Mouse (Mus musculus): ENCODE data around the gene 1110032F04Rik. TPM values are rescaled to one million over a fixed set of nuclear protein-coding genes. Genes with fewer than 3 reads are reported as not detected.
A peak's percentile ranks its signal among the peaks of the same experiment; 100 is the strongest.

The 1110032F04Rik gene
- 0.03 TPM in 1 of 2 replicates, not detected in the other for polyA plus RNA-seq (2012; ENCODE audit: insufficient read depth, low replicate concordance)

GRCm38 (mm10) chr3:68869211-68869690 is at the start of gene 1110032F04Rik:
Gene 1110032F04Rik (plus strand): TSS chr3:68869586.
- peaks cover 3% of the 10 kb centered on the region; the same call in 1 of the 2 replicates for H3K9me3 ChIP-seq
- peak within 1 kb of the TSS; percentile 92 for H3K4me3 ChIP-seq (replicated peaks)
- H3K4me1 ChIP-seq: peaks cover 19% of the 10 kb centered on the region
- H3K27me3 ChIP-seq (replicated peaks): peaks cover 71% of the 10 kb centered on the region
- no peaks in the 10 kb centered on the region for H3K36me3 ChIP-seq (replicated peaks; ENCODE audit: low read length)
- TF ChIP-seq GATA1 (IDR thresholded peaks at IDR 0.05; ENCODE audit: borderline replicate concordance, low read length): no peak

DNA sequence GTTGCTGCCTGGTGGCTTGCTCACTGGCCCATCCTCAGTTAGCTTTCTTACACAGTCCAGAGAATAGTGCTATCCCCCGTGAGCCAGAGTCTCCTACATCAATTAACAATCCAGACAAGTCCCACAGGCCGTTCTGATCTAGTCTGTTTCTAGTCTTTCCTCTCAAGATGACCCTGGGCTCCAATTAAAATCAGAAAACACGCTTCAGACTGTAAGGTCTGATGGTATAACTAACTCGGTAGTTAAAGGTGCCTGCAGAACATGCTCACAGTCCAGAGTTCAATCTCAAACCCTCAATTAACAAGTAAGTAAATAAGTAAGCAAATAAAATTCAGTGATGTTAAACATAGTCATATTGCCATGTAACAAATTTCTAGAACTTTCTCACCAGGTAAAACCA is 48.0 kb upstream of the 1110032F04Rik start:
- no peaks in the 10 kb centered on the region for H3K36me3 ChIP-seq (replicated peaks; ENCODE audit: low read length)
- H3K4me3 ChIP-seq (replicated peaks): no peak overlapping the region
- TF ChIP-seq GATA1 (IDR thresholded peaks at IDR 0.05; ENCODE audit: borderline replicate concordance, low read length) (no peak), FLI1 (IDR thresholded peaks at IDR 0.05; ENCODE audit: low read length) (no peak)
- peaks cover 21% of the 10 kb centered on the region for H3K4me1 ChIP-seq
- peaks cover 10% of the 10 kb centered on the region for H3K27me3 ChIP-seq (replicated peaks)
- H3K9me3 ChIP-seq: no peaks in the 10 kb centered on the region

GRCm38 (mm10) chr3:68821926-68822341 is 47.5 kb upstream of the 1110032F04Rik start:
- Histone ChIP-seq H3K36me3 (replicated peaks; ENCODE audit: low read length) (no peaks in the 10 kb centered on the region), H3K4me3 (replicated peaks) (no peak overlapping the region), H3K27me3 (replicated peaks) (peaks cover 12% of the 10 kb centered on the region), H3K4me1 (peaks cover 16% of the 10 kb centered on the region), H3K9me3 (no peaks in the 10 kb centered on the region)
- TF ChIP-seq FLI1 (IDR thresholded peaks at IDR 0.05; ENCODE audit: low read length) (no peak), GATA1 (IDR thresholded peaks at IDR 0.05; ENCODE audit: borderline replicate concordance, low read length) (no peak)

DNA sequence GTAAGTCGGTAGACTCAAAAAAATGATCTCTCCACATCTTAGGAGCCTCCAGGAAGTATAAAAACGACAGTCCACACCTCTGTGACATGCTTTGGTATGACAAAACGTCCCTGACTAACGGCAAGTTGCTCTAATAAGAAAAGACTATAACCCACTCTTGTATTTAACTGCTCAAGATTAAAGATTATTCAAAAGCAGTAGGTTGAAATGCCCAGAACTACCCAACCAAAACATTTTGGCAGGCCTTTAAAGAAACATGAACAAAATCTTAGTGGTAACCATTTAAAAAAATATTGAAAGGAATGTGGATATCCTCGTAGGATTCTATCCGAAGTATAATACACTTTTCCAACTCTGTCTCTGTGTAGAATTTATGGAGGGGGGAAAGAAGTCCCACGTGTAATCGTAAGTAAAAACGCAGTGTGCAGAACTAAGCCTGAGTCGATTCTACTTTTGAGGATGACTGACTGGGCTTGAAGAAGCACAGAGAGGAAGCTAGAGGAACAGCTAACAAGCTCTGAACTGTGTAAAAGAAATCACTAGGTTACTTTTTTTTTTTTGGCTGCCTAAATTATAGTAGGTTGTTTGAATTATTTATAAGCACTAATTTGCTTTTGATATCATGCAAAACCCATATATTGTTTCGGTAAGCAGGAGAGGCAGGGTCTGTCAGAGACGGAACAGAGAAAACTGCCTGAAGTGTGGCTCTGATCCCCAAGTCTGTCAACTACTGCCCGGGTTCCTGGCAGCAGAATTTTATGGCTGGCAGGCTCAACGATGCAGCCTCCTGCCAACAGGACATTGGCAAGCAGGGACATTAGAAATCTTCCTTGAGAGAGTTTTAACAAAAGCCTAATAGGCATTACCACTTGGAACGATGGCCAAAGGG is 45.3 kb upstream of the 1110032F04Rik start:
- H3K4me3 ChIP-seq (replicated peaks): no peak overlapping the region
- H3K4me1 ChIP-seq: peaks cover 8% of the 10 kb centered on the region
- no peaks in the 10 kb centered on the region for H3K36me3 ChIP-seq (replicated peaks; ENCODE audit: low read length)
- H3K9me3 ChIP-seq: no peaks in the 10 kb centered on the region
- H3K27me3 ChIP-seq (replicated peaks): peaks cover 11% of the 10 kb centered on the region
- TF ChIP-seq GATA1 (IDR thresholded peaks at IDR 0.05; ENCODE audit: borderline replicate concordance, low read length) (no peak), FLI1 (IDR thresholded peaks at IDR 0.05; ENCODE audit: low read length) (no peak)

- TF ChIP-seq FLI1 (IDR thresholded peaks at IDR 0.05; ENCODE audit: low read length) (no peak), GATA1 (IDR thresholded peaks at IDR 0.05; ENCODE audit: borderline replicate concordance, low read length) (no peak)
- H3K9me3 ChIP-seq: no peaks in the 10 kb centered on the region
Observed at GRCm38 (mm10) chr3:68824765-68825090, 44.7 kb upstream of the 1110032F04Rik start.

DNA sequence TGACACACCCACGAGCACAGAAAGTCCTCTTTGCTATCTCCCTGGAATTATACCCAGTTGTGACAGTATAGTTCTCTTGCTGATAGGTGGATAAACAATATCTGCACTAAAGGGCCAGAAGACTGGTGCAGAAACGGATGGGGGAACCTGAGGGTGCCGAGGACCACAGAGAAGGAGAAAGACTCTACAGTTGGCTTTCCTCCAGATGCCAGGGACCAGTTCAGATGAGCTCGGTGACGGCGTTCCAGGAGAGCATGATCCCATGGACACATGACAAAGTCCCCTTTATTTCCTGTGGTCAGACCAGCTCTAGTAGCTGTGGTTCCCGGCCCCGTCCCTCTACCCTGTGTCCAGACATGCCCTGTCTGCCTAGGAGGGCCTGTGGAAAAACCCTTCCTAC is 44.2 kb upstream of the 1110032F04Rik start:
- H3K9me3 ChIP-seq: no peaks in the 10 kb centered on the region
- no peak overlapping the region for H3K4me3 ChIP-seq (replicated peaks)
- no peak for TF ChIP-seq GATA1 (IDR thresholded peaks at IDR 0.05; ENCODE audit: borderline replicate concordance, low read length)
- no peak for TF ChIP-seq FLI1 (IDR thresholded peaks at IDR 0.05; ENCODE audit: low read length)
- no peaks in the 10 kb centered on the region for H3K36me3 ChIP-seq (replicated peaks; ENCODE audit: low read length)
- H3K4me1 ChIP-seq: peaks cover 8% of the 10 kb centered on the region
- H3K27me3 ChIP-seq (replicated peaks): peaks cover 11% of the 10 kb centered on the region

More at GRCm38 (mm10) chr3:68824765-68825090, 44.7 kb upstream of the 1110032F04Rik start:
- H3K36me3 ChIP-seq (replicated peaks; ENCODE audit: low read length): no peaks in the 10 kb centered on the region
- no peak overlapping the region for H3K4me3 ChIP-seq (replicated peaks)
- peaks cover 8% of the 10 kb centered on the region for H3K4me1 ChIP-seq
- peaks cover 10% of the 10 kb centered on the region for H3K27me3 ChIP-seq (replicated peaks)

- TF ChIP-seq GATA1 (IDR thresholded peaks at IDR 0.05; ENCODE audit: borderline replicate concordance, low read length): no peak
- no peak for TF ChIP-seq FLI1 (IDR thresholded peaks at IDR 0.05; ENCODE audit: low read length)
- Histone ChIP-seq H3K9me3 (peaks cover 3% of the 10 kb centered on the region; the same call in 1 of the 2 replicates), H3K27me3 (replicated peaks) (peaks cover 22% of the 10 kb centered on the region), H3K4me1 (peaks cover 8% of the 10 kb centered on the region), H3K4me3 (replicated peaks) (no peak overlapping the region), H3K36me3 (replicated peaks; ENCODE audit: low read length) (no peaks in the 10 kb centered on the region)
Observed at GRCm38 (mm10) chr3:68827671-68828070, 41.7 kb upstream of the 1110032F04Rik start.

- H3K4me1 ChIP-seq: peaks cover 5% of the 10 kb centered on the region
Observed at GRCm38 (mm10) chr3:68829944-68830343, 39.4 kb upstream of the 1110032F04Rik start.

DNA sequence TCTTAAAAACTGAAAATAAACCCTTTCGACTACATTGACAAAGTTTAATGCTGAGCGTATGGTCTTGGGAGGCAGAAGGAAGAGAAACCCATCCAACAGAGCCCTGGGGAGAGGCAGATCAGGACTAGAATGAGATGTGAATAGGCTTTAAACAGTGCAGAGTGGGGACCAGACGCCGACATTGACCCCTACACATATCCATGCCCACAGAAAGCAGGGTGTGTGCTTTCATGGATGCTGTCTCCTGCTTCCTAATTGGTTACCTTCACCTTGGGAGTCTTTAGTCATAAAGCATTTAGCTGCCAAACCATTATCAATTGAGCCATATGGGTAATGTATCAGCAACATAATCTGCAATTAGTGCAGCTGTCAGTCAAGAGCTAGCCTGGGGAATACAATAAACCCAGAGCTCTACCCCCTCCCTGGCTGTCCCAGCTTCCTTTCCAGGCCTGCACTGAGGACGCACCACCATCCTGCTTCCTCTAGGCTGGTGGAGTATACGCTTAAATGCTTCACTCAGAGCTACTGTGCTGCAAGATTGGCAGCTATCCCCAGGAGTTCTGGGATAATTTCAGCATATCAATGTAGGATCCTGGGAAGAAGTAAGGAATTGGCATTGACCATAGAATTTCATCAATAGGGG is 32.4 kb upstream of the 1110032F04Rik start:
- Histone ChIP-seq H3K36me3 (replicated peaks; ENCODE audit: low read length) (no peaks in the 10 kb centered on the region), H3K9me3 (peaks cover 3% of the 10 kb centered on the region; the same call in 1 of the 2 replicates), H3K27me3 (replicated peaks) (peaks cover 25% of the 10 kb centered on the region), H3K4me1 (no peaks in the 10 kb centered on the region), H3K4me3 (replicated peaks) (no peak overlapping the region)
- TF ChIP-seq GATA1 (IDR thresholded peaks at IDR 0.05; ENCODE audit: borderline replicate concordance, low read length) (no peak), FLI1 (IDR thresholded peaks at IDR 0.05; ENCODE audit: low read length) (no peak)

More at GRCm38 (mm10) chr3:68829944-68830343, 39.4 kb upstream of the 1110032F04Rik start:
- no peaks in the 10 kb centered on the region for H3K36me3 ChIP-seq (replicated peaks; ENCODE audit: low read length)
- H3K27me3 ChIP-seq (replicated peaks): peaks cover 22% of the 10 kb centered on the region
- peaks cover 3% of the 10 kb centered on the region; the same call in 1 of the 2 replicates for H3K9me3 ChIP-seq
- TF ChIP-seq GATA1 (IDR thresholded peaks at IDR 0.05; ENCODE audit: borderline replicate concordance, low read length) (no peak), FLI1 (IDR thresholded peaks at IDR 0.05; ENCODE audit: low read length) (no peak)
- H3K4me3 ChIP-seq (replicated peaks): no peak overlapping the region
